Mouse (Mus musculus) stomach, postnatal 0 days (tissue): ENCODE results near the gene Stat6.

Experiments used
- CTCF ChIP-seq: IDR thresholded peaks from 2 replicates; pipeline ENCODE4 v1.5.1; 2016; ENCODE audit warnings: antibody characterized with exemption, low read depth, mild to moderate bottlenecking, moderate library complexity
- EP300 ChIP-seq: optimal IDR thresholded peaks from 2 replicates; pipeline ENCODE3; 2016; ENCODE audit warnings: antibody characterized with exemption

- TF ChIP-seq CTCF (0 out of 2 replicates have a peak, but pooled peaks have one; percentile 22), EP300 (no peak)
These were observed 910 bp downstream of the Stat6 start for GRCm38 (mm10) chr10:127643553-127644238.
